Mouse (Mus musculus): Measurements from ENCODE around the gene Gtf2ird2. TPM values are rescaled to one million over a fixed set of nuclear protein-coding genes. Genes with fewer than 3 reads are reported as not detected.

The Gtf2ird2 gene
- polyA plus RNA-seq, 1 experiment from 2014 or later = 7.3 TPM

- Histone ChIP-seq H3K4me1 (no peaks in the 10 kb centered on the region), H3K36me3 (peaks cover 100% of the 10 kb centered on the region), H3K4me3 (no peak overlapping the region), H3K27me3 (ENCODE audit: low read depth, poor library complexity, severe bottlenecking) (no peaks in the 10 kb centered on the region), H3K27ac (no peak overlapping the region), H3K9me3 (replicated peaks) (no peaks in the 10 kb centered on the region)
- WGBS = 92% methylated on average over 18 of the region's 18 CpGs
- DNase-seq (ENCODE audit: low spot score) = no peak
Measured at GRCm38 (mm10) chr5:134266404-134266803, 82.6 kb downstream of the Gtf2ird2 start.

DNA sequence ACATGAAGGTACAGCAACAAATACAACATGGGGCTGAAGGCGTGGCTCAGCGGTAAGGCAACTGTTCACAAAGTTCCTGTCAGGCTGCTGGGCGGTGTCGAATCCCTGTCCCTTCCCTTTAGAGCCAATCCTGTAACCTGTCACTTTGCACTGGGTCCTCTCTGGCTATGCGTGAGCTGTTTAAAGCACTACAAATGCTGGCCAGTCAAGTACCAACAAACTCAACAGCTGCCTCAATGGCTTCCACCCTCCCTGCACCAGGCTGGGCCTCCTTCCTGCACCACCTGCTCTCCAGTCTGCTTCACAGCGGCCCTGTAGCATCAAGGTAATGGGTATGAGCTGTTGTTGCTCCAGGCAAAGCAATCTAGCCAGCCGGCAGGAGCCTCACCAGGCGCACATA is 84.9 kb downstream of the Gtf2ird2 start:
- DNase-seq (ENCODE audit: low spot score) = no peak
- peaks cover 100% of the 10 kb centered on the region for H3K36me3 ChIP-seq
- no peak overlapping the region for H3K4me3 ChIP-seq
- no peaks in the 10 kb centered on the region for H3K9me3 ChIP-seq (replicated peaks)
- no peaks in the 10 kb centered on the region for H3K27me3 ChIP-seq (ENCODE audit: low read depth, poor library complexity, severe bottlenecking)
- 99% methylated on average over 8 of the region's 8 CpGs for WGBS
- no peak overlapping the region for H3K27ac ChIP-seq
- no peaks in the 10 kb centered on the region for H3K4me1 ChIP-seq

- no peaks in the 10 kb centered on the region for H3K9me3 ChIP-seq (replicated peaks)
- H3K4me1 ChIP-seq = no peaks in the 10 kb centered on the region
- H3K27me3 ChIP-seq (ENCODE audit: low read depth, poor library complexity, severe bottlenecking) = no peaks in the 10 kb centered on the region
- H3K4me3 ChIP-seq = no peak overlapping the region
- H3K27ac ChIP-seq = no peak overlapping the region
- peaks cover 99% of the 10 kb centered on the region for H3K36me3 ChIP-seq
- 93% methylated on average over 5 of the region's 5 CpGs for WGBS
- no peak for DNase-seq (ENCODE audit: low spot score)
Measured at GRCm38 (mm10) chr5:134269751-134270150, 85.9 kb downstream of the Gtf2ird2 start.

DNA sequence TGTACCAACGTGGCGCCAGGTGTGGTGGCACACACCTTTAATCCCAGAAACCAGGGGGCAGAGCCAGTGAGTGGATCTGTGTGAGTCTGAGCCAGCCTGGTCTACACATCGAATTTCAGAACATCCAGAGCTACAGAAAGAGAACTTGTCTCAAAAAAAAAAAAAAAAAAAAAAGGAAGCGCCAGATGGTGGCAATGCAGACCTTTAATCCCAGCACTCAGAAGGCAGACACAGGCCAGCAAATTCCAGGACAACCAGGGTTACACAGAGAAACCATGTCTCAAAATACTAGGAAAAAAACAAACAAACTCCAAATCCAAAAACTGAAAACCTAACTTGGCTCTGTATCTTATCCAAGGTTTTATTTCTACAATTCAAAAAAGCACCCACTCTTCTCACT is 86.7 kb downstream of the Gtf2ird2 start:
- no peak overlapping the region for H3K4me3 ChIP-seq
- H3K9me3 ChIP-seq (replicated peaks) = no peaks in the 10 kb centered on the region
- 95% methylated on average over 4 of the region's 4 CpGs for WGBS
- H3K36me3 ChIP-seq = peaks cover 99% of the 10 kb centered on the region
- DNase-seq (ENCODE audit: low spot score) = no peak
- no peak overlapping the region for H3K27ac ChIP-seq
- H3K4me1 ChIP-seq = no peaks in the 10 kb centered on the region
- H3K27me3 ChIP-seq (ENCODE audit: low read depth, poor library complexity, severe bottlenecking) = no peaks in the 10 kb centered on the region

DNA sequence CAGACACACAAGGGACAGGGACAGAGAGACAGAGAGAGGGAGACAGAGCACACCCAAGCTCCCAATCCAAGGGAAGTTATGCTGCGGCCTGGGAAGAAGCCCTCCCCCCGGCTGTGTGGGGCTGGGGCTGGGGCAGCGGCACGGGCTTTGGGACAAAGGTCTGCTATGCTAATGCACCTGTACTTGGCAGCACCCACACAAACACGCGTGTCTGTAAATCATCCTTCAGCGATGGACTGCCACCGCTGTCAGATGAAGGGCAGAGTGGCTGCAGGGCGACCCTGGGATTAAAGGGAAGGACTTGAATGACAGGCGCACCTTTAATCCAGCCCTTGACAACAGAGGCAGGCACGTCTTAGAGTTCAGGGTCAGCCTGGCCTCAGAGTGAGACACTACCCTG is 87.6 kb downstream of the Gtf2ird2 start:
- DNase-seq (ENCODE audit: low spot score) = no peak
- 92% methylated on average over 11 of the region's 11 CpGs for WGBS
- Histone ChIP-seq H3K9me3 (replicated peaks) (no peaks in the 10 kb centered on the region), H3K27me3 (ENCODE audit: low read depth, poor library complexity, severe bottlenecking) (no peaks in the 10 kb centered on the region), H3K4me3 (no peak overlapping the region), H3K27ac (no peak overlapping the region), H3K4me1 (no peaks in the 10 kb centered on the region), H3K36me3 (peaks cover 99% of the 10 kb centered on the region)

DNA sequence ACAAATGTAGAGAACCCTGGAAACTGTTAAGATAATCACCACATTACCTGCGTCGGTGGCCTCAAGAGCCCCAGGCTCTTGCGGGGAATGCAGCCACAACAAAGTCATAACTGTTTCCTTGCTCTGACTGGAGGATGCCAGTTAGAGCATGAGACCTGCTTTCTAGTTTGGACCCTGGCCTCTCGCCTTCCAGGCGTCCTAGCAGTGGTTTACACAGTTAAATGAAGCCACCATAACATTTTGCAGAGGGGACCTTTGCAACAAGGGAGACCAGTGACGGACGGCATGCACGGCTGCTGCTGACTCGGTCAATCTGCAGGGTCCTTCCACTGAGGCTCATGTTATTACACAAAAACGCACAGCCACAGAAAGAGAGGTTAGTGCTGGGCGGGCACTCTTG is 88.9 kb downstream of the Gtf2ird2 start:
- no peak overlapping the region for H3K4me3 ChIP-seq
- H3K36me3 ChIP-seq = peaks cover 99% of the 10 kb centered on the region
- H3K4me1 ChIP-seq = no peaks in the 10 kb centered on the region
- H3K27me3 ChIP-seq (ENCODE audit: low read depth, poor library complexity, severe bottlenecking) = no peaks in the 10 kb centered on the region
- DNase-seq (ENCODE audit: low spot score) = no peak
- no peak overlapping the region for H3K27ac ChIP-seq
- WGBS = 92% methylated on average over 11 of the region's 11 CpGs
- no peaks in the 10 kb centered on the region for H3K9me3 ChIP-seq (replicated peaks)

- Histone ChIP-seq H3K4me1 (no peaks in the 10 kb centered on the region), H3K36me3 (peaks cover 99% of the 10 kb centered on the region), H3K27me3 (ENCODE audit: low read depth, poor library complexity, severe bottlenecking) (no peaks in the 10 kb centered on the region), H3K4me3 (no peak overlapping the region), H3K27ac (no peak overlapping the region), H3K9me3 (replicated peaks) (no peaks in the 10 kb centered on the region)
- 91% methylated on average over 8 of the region's 8 CpGs for WGBS
- no peak for DNase-seq (ENCODE audit: low spot score)
Measured at GRCm38 (mm10) chr5:134273761-134274160, 89.9 kb downstream of the Gtf2ird2 start.

Other genes starting within 250 kb of the Gtf2ird2 start
- 6.4 and 10.6 TPM in 2 replicates for gene Castor2, start 84.3 kb upstream of the Gtf2ird2 start, polyA plus RNA-seq (2016; fragmentation: Nextera tagmentation; extraction: Ambion mirVana)
- gene Rcc1l, start 7.2 kb upstream of the Gtf2ird2 start, polyA plus RNA-seq (2016; fragmentation: Nextera tagmentation; extraction: Ambion mirVana) = 44.5 and 48.3 TPM in 2 replicates
- 1.5 and 1.7 TPM in 2 replicates for gene Ncf1, start 45.6 kb downstream of the Gtf2ird2 start, polyA plus RNA-seq (2016; fragmentation: Nextera tagmentation; extraction: Ambion mirVana)
- 180 and 204 TPM in 2 replicates for gene Gtf2i, start 130.7 kb downstream of the Gtf2ird2 start, polyA plus RNA-seq (2016; fragmentation: Nextera tagmentation; extraction: Ambion mirVana)